Mouse (Mus musculus) neural tube, postnatal 0 days (tissue): ENCODE results near the gene C1qtnf3. TPM values are rescaled to one million over a fixed set of nuclear protein-coding genes. Genes with fewer than 3 reads are reported as not detected.

ENCODE experiments used
- polyA plus RNA-seq: library from polyadenylated mRNA; unstranded; fragments of >200 nt; fragmentation: Nextera tagmentation; extraction: Ambion mirVana; gene quantifications from 2 replicates; pipeline ENCODE4 v1.2.1, GENCODE M21; 2015

C1qtnf3 gene
- 8.8 and 9.2 TPM in 2 replicates for polyA plus RNA-seq

DNA sequence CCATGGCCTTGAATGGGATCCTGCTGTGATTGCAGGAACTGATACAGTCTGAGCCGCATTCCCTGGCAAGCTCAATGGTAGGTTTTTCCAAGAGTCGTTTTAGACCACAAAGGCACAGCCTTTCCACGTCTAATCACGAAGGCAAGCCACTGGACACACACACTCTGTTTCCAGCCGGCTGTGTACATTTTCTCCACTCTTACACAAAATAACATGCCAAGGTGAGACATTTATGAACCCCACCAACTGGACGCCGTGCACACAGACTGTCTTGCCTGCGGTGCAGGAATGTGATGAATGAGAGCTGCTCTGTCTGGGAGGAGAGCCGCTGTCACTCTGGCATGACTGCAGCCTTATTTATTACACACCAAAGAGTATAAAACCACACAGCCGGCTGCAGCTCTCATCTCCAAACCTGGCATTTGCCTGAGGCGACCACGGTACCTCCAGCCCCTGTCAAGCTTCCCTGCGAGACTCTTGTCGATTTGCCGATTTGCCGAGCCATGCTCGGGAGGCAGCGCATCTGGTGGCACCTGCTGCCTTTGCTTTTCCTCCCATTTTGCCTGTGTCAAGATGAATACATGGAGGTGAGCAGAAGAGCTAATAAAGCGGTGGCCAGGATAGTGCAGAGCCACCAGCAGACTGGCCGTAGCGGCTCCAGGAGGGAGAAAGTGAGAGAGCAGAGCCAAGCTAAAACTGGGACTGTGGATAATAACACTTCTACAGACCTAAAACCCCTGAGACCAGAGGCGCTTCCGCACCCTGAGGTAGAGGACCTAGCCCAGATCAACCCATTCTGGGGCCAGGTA lies at the start of gene C1qtnf3:
C1qtnf3 (plus strand) TSS at position 382 of the 809 bp plus-strand sequence.

DNA sequence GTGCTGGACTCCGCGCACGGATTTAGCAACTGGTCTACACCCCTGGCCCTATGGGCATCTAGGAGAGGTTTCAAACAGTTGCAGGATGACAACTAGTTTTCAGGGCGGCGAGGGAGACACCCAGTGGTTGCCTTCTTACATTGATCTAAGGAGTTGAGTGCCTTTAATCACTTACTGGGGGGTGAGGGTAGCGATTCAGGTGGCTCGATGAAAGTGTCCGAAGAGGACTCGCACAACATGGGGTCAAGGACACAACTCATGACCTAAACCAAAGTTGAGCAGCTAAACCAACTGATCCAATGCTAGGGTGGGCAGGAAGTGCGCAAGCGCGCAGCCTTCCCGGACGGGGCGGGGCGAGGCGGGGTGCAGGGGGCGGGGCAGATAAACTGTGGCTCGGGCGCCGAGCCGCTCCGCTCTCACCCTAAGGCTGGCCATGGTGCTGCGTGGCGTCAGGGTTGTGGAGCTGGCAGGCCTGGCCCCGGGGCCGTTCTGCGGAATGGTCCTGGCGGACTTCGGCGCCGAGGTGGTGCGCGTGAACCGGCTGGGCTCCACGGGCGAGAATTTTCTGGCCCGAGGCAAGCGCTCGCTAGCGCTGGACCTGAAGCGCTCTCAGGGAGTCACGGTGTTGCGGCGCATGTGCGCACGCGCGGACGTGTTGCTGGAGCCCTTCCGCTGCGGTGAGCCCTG lies 29.4 kb downstream of the C1qtnf3 start, which contains the start of gene Amacr:
Amacr (plus strand) TSS at position 380 of the 687 bp plus-strand sequence.

DNA sequence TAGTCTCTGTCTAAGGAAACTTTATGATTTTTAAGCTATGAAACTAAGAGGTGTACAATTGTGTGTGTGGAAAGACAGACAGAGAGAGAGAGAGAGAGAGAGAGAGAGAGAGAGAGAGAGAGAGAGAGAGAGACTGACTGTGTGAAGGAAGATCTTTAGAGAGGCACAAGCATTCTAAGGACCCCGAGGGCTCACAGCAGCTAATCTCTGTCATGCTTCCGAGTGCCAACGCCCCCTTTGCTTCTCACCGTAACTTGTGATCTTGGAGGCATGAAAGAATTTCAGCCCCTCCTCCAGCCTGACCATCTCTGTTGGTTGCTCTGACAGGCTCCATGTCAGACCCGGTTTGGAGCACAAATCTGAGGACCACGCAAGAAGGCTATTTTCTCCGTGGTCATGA lies 48.3 kb downstream of the C1qtnf3 start, which contains the start of gene Slc45a2:
Slc45a2 (plus strand) TSS at position 301 of the 400 bp plus-strand sequence.

Other genes starting within 250 kb of the C1qtnf3 start
- gene Rai14, start 237.7 kb upstream of the C1qtnf3 start, polyA plus RNA-seq: 4.8 and 5.6 TPM in 2 replicates
- 14.8 and 15.3 TPM in 2 replicates for gene Amacr, start 29.4 kb downstream of the C1qtnf3 start, polyA plus RNA-seq
- not detected in 2 replicates for gene Slc45a2, start 48.4 kb downstream of the C1qtnf3 start, polyA plus RNA-seq
- gene Rxfp3, start 85.7 kb downstream of the C1qtnf3 start, polyA plus RNA-seq: 2.5 and 3.2 TPM in 2 replicates
- gene Adamts12, start 112.5 kb downstream of the C1qtnf3 start, polyA plus RNA-seq: 1.5 TPM in 2 replicates